Comparison of ENCODE assay signal across 17 mouse cellular contexts in genomic region chr8:102474192-102474591, GRCm38 (mm10).
"Had no signal": no experiment of that assay in that cellular context is flagged by ENCODE, and none has a peak within 500 bp of the region (broad histone marks: within the 10 kb centered on the region; RNA-seq: fewer than 3 reads in every experiment).

No protein-coding gene starts in this region.

- H3K27me3 ChIP-seq: liver, embryonic 13.5 days; neural tube, embryonic 12.5 days; neural tube, embryonic 15.5 days had no signal

- DNase-seq: kidney, adult 2 months; kidney, postnatal 14 days; kidney, postnatal 4 days; liver, embryonic 13.5 days; lung, adult 2 months; lung, postnatal 14 days; lung, postnatal 4 days; midbrain, embryonic 14.5 days; right cerebral cortex, postnatal 25 days; thymus, adult 2 months; thymus, postnatal 14 days; thymus, postnatal 4 days had no signal

- H3K27ac ChIP-seq: layer of hippocampus, adult 2 months; left cerebral cortex, adult 2 months; liver, embryonic 13.5 days; neural tube, embryonic 12.5 days; neural tube, embryonic 15.5 days had no signal

- H3K4me2 ChIP-seq: liver, embryonic 13.5 days; midbrain, embryonic 11.5 days; neural tube, embryonic 12.5 days; neural tube, embryonic 15.5 days had no signal

- H3K4me3 ChIP-seq: layer of hippocampus, adult 2 months; left cerebral cortex, adult 2 months; liver, embryonic 13.5 days; neural tube, embryonic 12.5 days; neural tube, embryonic 15.5 days had no signal

- H3K4me1 ChIP-seq: liver, embryonic 13.5 days; neural tube, embryonic 12.5 days; neural tube, embryonic 15.5 days had no signal

- H3K9me3 ChIP-seq: liver, embryonic 13.5 days; neural tube, embryonic 12.5 days; neural tube, embryonic 15.5 days had no signal

- H3K36me3 ChIP-seq: liver, embryonic 13.5 days; neural tube, embryonic 12.5 days; neural tube, embryonic 15.5 days had no signal

- H3K9ac ChIP-seq: liver, embryonic 13.5 days; neural tube, embryonic 12.5 days; neural tube, embryonic 15.5 days had no signal
